In genomic region chr14:55029034-55029698, GRCm38 (mm10) we compare ENCODE assay signal across 9 mouse cellular contexts. TPM values are rescaled to one million over a fixed set of nuclear protein-coding genes. Genes with fewer than 3 reads are reported as not detected.
A peak's percentile ranks its signal among the peaks of the same experiment; 100 is the strongest.
DNase-seq lines count a peak whose midpoint lies in the region; ATAC-seq lines count a peak whose summit lies in the region.
"Had no signal": no experiment of that assay in that cellular context is flagged by ENCODE, and none has a peak within 500 bp of the region (broad histone marks: within the 10 kb centered on the region; RNA-seq: fewer than 3 reads in every experiment).

No protein-coding gene starts in this region.

- peak; percentile 69 for DNase-seq in CD4-positive, CD25-positive, alpha-beta regulatory T cell, adult 2 months (ENCODE audit: low read depth, low spot score)
- peak; percentile 76 for DNase-seq in ES-CJ7 (ENCODE audit: low read depth, low spot score)
- DNase-seq in embryo, embryonic 10 days (ENCODE audit: low spot score), result peak; percentile 58
- DNase-seq in induced T-regulatory cell, adult 2 months (ENCODE audit: low read depth), result peak; percentile 65
- DNase-seq in neural tube, embryonic 10.5 days (ENCODE audit: extremely low spot score, low spot score), result peak; percentile 32
- no peak for DNase-seq in ovary, postnatal 14 days (ENCODE audit: low spot score)

- no peak for ATAC-seq in CD4-positive, CD25-positive, alpha-beta regulatory T cell, adult 4 months
- no peak for ATAC-seq in activated CD4-positive, CD25-positive, alpha-beta regulatory T cell, adult 4 months

RNA-seq across cellular contexts. Expression of gene Ngdn, which starts 13.9 kb away (rescaled TPM):
- 100 to 1,000 TPM; 181 to 192 TPM for polyA plus RNA-seq in CD4-positive, CD25-positive, alpha-beta regulatory T cell, adult 4 months (2017; shearing (Covaris generic))
- polyA plus RNA-seq in activated CD4-positive, CD25-positive, alpha-beta regulatory T cell, adult 4 months (2017; shearing (Covaris generic)), result 100 to 1,000 TPM; 158 to 174 TPM

RNA-seq across cellular contexts. Expression of gene Myh7, which starts 34.7 kb away (rescaled TPM):
- polyA plus RNA-seq in CD4-positive, CD25-positive, alpha-beta regulatory T cell, adult 4 months (2017; shearing (Covaris generic)), result not detected
- not detected for polyA plus RNA-seq in activated CD4-positive, CD25-positive, alpha-beta regulatory T cell, adult 4 months (2017; shearing (Covaris generic))

RNA-seq across cellular contexts. Expression of gene Gm17428, which starts 52.4 kb away (rescaled TPM):
- not detected for polyA plus RNA-seq in CD4-positive, CD25-positive, alpha-beta regulatory T cell, adult 4 months (2017; shearing (Covaris generic))
- polyA plus RNA-seq in activated CD4-positive, CD25-positive, alpha-beta regulatory T cell, adult 4 months (2017; shearing (Covaris generic)), result not detected
- polyA plus RNA-seq: heart, embryonic 14.5 days had no signal
